Mouse (Mus musculus) brain, adult 10 weeks (tissue): ENCODE data around the gene Usp40. TPM values are rescaled to one million over a fixed set of nuclear protein-coding genes. Genes with fewer than 3 reads are reported as not detected.

ENCODE experiments used
- polyA plus RNA-seq: library from polyadenylated mRNA; stranded (reverse); fragments of 350-450 nt; fragmentation: Illumina TruSeq; extraction: RNeasy Lipid Tissue Mini Kit (QIAGEN cat#74804); gene quantifications from one replicate; pipeline ENCODE4 v1.2.3, GENCODE M21; 2015; ENCODE audit warnings: low read depth, low replicate concordance

Gene Usp40
- polyA plus RNA-seq = 11.7 TPM

DNA sequence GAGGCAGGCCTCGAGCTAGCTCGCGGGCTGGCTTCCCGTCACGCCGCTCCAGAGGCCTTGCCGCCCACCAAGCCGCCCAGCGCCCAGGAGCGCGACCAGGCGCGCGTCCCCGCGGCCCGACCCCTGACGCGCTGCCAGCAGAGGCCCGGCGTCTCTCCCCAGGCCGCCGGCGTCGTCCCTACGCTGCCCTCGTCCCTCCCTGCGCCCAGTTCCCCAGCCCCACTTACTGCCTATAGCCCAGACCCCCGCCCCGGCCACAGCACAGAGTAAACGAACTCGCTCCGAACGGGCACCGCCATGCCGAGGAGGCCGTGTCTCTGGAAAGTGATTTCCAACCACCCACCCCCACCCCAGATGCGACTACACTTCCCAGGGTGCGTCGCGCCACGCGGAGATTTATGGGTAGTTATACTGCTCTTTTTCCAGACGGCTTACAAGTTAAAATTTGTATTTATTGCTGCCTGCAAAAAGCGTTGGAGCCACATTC is at the start of gene Usp40:
Gene Usp40 (minus strand): TSS at position 341 of the 487 bp plus-strand sequence.

DNA sequence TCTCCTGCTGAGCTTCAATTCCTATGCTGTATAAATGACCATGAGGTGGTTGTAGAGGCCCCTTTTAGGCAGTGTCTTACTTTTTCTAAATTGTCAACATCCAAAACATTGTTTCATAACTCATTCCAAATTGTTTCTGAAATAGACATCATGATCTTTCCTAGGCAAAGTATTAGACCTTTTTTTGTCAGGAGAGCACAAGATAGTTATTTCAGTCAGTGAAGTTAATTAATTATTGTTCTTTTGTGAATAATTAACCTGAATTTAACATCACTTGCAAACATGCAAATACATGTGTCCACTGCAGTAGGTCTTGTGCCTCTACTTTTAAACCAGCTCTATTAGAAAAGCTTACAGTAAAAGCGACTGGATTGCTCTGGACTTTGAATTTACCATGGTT is 46.7 kb upstream of the Usp40 start, which contains the start of gene Ugt1a10:
Gene Ugt1a10 (plus strand): TSS at position 301 of the 400 bp plus-strand sequence.

Other genes with a start within 250 kb of the Usp40 start
- 3.3 TPM for gene Sag, start 204.9 kb downstream of the Usp40 start, polyA plus RNA-seq
- 47.6 TPM for gene Dgkd, start 155.3 kb downstream of the Usp40 start, polyA plus RNA-seq
- gene Ugt1a10, start 46.8 kb upstream of the Usp40 start, polyA plus RNA-seq = not detected
- not detected for gene Ugt1a9, start 62.2 kb upstream of the Usp40 start, polyA plus RNA-seq
- gene Ugt1a8, start 79.3 kb upstream of the Usp40 start, polyA plus RNA-seq = not detected
- 1.1 TPM for gene Ugt1a7c, start 86.5 kb upstream of the Usp40 start, polyA plus RNA-seq
- gene Ugt1a6b, start 94.7 kb upstream of the Usp40 start, polyA plus RNA-seq = not detected
- gene Ugt1a6a, start 126.3 kb upstream of the Usp40 start, polyA plus RNA-seq = 3.1 TPM
- gene Ugt1a5, start 157.5 kb upstream of the Usp40 start, polyA plus RNA-seq = not detected
- not detected for gene Ugt1a2, start 192.1 kb upstream of the Usp40 start, polyA plus RNA-seq
- 2.6 TPM for gene Dnajb3, start 197.2 kb upstream of the Usp40 start, polyA plus RNA-seq
- not detected for gene Ugt1a1, start 203.4 kb upstream of the Usp40 start, polyA plus RNA-seq
- 0.28 TPM for gene Mroh2a, start 218.4 kb upstream of the Usp40 start, polyA plus RNA-seq